Mouse (Mus musculus): ENCODE results near the gene Pcyt1b. TPM values are rescaled to one million over a fixed set of nuclear protein-coding genes. Genes with fewer than 3 reads are reported as not detected.
A peak's percentile ranks its signal among the peaks of the same experiment; 100 is the strongest.

Pcyt1b gene
- total RNA-seq, 1 experiment: 8.7 TPM

DNA sequence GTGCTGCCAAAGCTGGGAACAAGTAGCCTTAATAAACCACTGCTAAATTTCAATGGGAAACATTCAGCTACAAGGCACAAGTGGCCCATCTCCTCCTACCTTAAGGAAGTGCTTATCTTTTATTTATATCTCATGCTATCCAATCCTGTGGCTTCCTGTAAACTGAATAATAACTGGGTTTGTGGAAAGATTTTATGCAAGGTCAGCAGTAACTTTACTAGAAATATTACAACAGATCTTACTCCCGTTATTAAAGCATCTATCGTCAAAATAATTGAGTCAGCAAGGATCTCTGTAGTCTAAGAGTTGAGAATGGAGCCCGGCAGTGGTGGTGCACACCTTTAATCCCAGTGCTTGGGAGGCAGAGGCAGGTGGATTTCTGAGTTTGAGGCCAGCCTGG lies 11.1 kb upstream of the Pcyt1b start:
- Histone ChIP-seq H3K9me3 (ENCODE audit: control insufficient read depth, insufficient read depth, low read depth, low read length) (no peaks in the 10 kb centered on the region), H3K36me3 (ENCODE audit: control insufficient read depth, insufficient read depth, low read length, poor library complexity, severe bottlenecking) (no peaks in the 10 kb centered on the region), H3K27ac (ENCODE audit: insufficient read depth, low read depth, low read length, poor library complexity, severe bottlenecking) (no peak overlapping the region), H3K4me1 (ENCODE audit: control insufficient read depth in 2 of 2, insufficient read depth in 2 of 2, low read length in 2 of 2, poor library complexity in 1 of 2) (no peaks in the 10 kb centered on the region), H3K9ac (ENCODE audit: insufficient read depth, low read depth, low read length, poor library complexity, severe bottlenecking) (no peak overlapping the region), H3K4me3 (ENCODE audit: insufficient read depth in 1 of 2, low read depth in 1 of 2, low read length in 2 of 2, poor library complexity in 1 of 2, severe bottlenecking in 1 of 2) (no peak overlapping the region)
- DNase-seq (ENCODE audit: low read depth, low spot score): no peak
- TF ChIP-seq ZC3H11A (IDR thresholded peaks at IDR 0.05; ENCODE audit: borderline replicate concordance, low read depth, low read length) (no peak), CHD2 (IDR thresholded peaks at IDR 0.05; ENCODE audit: low read depth, low read length) (no peak), MAFK (IDR thresholded peaks at IDR 0.05; ENCODE audit: insufficient read depth, low read depth, low read length) (0 out of 2 replicates have a peak, but pooled peaks have one; percentile 45), ZNF384 (IDR thresholded peaks at IDR 0.05; ENCODE audit: low read depth, low read length) (no peak), HCFC1 (IDR thresholded peaks at IDR 0.05; ENCODE audit: borderline replicate concordance, insufficient read depth, low read length) (no peak)
- in situ Hi-C loops (cut with MboI; ENCODE audit: low sequenced_read_pairs in 2 of 2, unreplicated experiment in 2 of 2): no loop called here

DNA sequence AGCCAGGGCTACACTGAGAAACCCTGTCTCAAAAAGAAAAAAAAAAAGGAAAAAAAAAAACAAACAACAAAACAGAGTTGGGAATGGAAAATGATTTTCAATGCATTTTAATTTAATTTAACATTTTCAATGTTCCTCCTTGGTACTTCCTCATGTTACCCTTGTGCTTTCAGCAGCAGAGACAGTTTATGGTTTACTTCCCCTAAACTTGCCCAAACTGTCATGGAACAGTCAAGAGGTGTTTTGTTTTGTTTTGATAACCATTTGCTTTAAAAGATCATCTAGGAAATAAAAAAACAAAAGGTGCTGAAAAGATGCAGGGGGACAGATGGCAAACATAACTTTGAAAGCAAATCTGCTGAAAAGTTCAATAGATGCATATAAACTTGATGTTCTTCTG lies 10.6 kb upstream of the Pcyt1b start:
- no peaks in the 10 kb centered on the region for H3K36me3 ChIP-seq (ENCODE audit: control insufficient read depth, insufficient read depth, low read length, poor library complexity, severe bottlenecking)
- no peak overlapping the region for H3K4me3 ChIP-seq (ENCODE audit: insufficient read depth in 1 of 2, low read depth in 1 of 2, low read length in 2 of 2, poor library complexity in 1 of 2, severe bottlenecking in 1 of 2)
- TF ChIP-seq ZNF384 (IDR thresholded peaks at IDR 0.05; ENCODE audit: low read depth, low read length): no peak
- no peak for TF ChIP-seq CHD2 (IDR thresholded peaks at IDR 0.05; ENCODE audit: low read depth, low read length)
- TF ChIP-seq ZC3H11A (IDR thresholded peaks at IDR 0.05; ENCODE audit: borderline replicate concordance, low read depth, low read length): no peak
- no peak for TF ChIP-seq MAFK (IDR thresholded peaks at IDR 0.05; ENCODE audit: insufficient read depth, low read depth, low read length)
- TF ChIP-seq HCFC1 (IDR thresholded peaks at IDR 0.05; ENCODE audit: borderline replicate concordance, insufficient read depth, low read length): no peak
- H3K9ac ChIP-seq (ENCODE audit: insufficient read depth, low read depth, low read length, poor library complexity, severe bottlenecking): no peak overlapping the region
- no peak overlapping the region for H3K27ac ChIP-seq (ENCODE audit: insufficient read depth, low read depth, low read length, poor library complexity, severe bottlenecking)
- in situ Hi-C loops (cut with MboI; ENCODE audit: low sequenced_read_pairs in 2 of 2, unreplicated experiment in 2 of 2): no loop called here
- H3K9me3 ChIP-seq (ENCODE audit: control insufficient read depth, insufficient read depth, low read depth, low read length): no peaks in the 10 kb centered on the region
- H3K4me1 ChIP-seq (ENCODE audit: control insufficient read depth in 2 of 2, insufficient read depth in 2 of 2, low read length in 2 of 2, poor library complexity in 1 of 2): no peaks in the 10 kb centered on the region
- DNase-seq (ENCODE audit: low read depth, low spot score): no peak

DNA sequence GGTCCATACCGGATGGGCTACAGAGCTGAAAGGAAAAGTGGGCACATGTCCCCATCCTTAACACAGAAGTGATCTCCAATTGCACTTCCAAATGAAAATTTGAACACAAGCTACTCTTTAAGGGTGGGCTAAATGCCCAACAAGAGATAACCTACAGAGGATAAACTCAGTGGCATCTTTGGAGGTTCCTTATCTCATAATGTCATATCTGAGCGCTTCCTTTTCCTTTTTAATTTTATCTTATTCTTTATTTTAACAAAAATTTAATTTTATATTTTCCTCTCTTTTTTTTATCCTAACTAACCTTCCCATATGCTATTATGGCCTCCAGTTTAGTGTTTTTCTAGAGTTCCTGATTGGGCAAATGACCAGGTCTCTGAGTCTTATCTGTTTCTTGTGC lies 3.9 kb upstream of the Pcyt1b start:
- TF ChIP-seq CHD2 (IDR thresholded peaks at IDR 0.05; ENCODE audit: low read depth, low read length): no peak
- TF ChIP-seq ZC3H11A (IDR thresholded peaks at IDR 0.05; ENCODE audit: borderline replicate concordance, low read depth, low read length): no peak
- TF ChIP-seq ZNF384 (IDR thresholded peaks at IDR 0.05; ENCODE audit: low read depth, low read length): no peak
- TF ChIP-seq MAFK (IDR thresholded peaks at IDR 0.05; ENCODE audit: insufficient read depth, low read depth, low read length): no peak
- TF ChIP-seq HCFC1 (IDR thresholded peaks at IDR 0.05; ENCODE audit: borderline replicate concordance, insufficient read depth, low read length): no peak
- Histone ChIP-seq H3K36me3 (ENCODE audit: control insufficient read depth, insufficient read depth, low read length, poor library complexity, severe bottlenecking) (no peaks in the 10 kb centered on the region), H3K4me1 (ENCODE audit: control insufficient read depth in 2 of 2, insufficient read depth in 2 of 2, low read length in 2 of 2, poor library complexity in 1 of 2) (no peaks in the 10 kb centered on the region)

DNA sequence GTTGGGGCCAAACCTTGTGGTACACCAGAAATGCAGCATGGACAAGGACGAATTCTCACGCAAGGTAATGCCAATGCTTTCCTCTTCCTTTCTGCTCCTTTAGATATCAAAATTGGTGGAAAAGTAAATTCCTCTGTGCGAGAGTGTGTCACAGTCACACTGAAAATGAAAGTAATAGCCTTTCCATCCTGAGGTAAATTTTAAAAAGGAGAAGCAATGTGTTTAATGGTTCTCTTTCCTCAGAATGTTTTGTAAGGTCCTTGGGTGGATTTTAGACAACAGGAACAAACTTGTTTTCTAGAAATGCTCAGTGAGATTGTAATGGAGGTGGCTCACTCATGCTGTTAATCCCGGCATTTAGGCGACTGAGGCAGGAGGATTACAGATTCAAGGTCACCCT lies 490 bp downstream of the Pcyt1b start:
- TF ChIP-seq CHD2 (IDR thresholded peaks at IDR 0.05; ENCODE audit: low read depth, low read length): no peak
- TF ChIP-seq MAFK (IDR thresholded peaks at IDR 0.05; ENCODE audit: insufficient read depth, low read depth, low read length): no peak
- TF ChIP-seq ZC3H11A (IDR thresholded peaks at IDR 0.05; ENCODE audit: borderline replicate concordance, low read depth, low read length): no peak
- no peak for TF ChIP-seq ZNF384 (IDR thresholded peaks at IDR 0.05; ENCODE audit: low read depth, low read length)
- no peak for TF ChIP-seq HCFC1 (IDR thresholded peaks at IDR 0.05; ENCODE audit: borderline replicate concordance, insufficient read depth, low read length)
- Histone ChIP-seq H3K4me3 (ENCODE audit: insufficient read depth in 1 of 2, low read depth in 1 of 2, low read length in 2 of 2, poor library complexity in 1 of 2, severe bottlenecking in 1 of 2) (no peak overlapping the region), H3K36me3 (ENCODE audit: control insufficient read depth, insufficient read depth, low read length, poor library complexity, severe bottlenecking) (no peaks in the 10 kb centered on the region), H3K4me1 (ENCODE audit: control insufficient read depth in 2 of 2, insufficient read depth in 2 of 2, low read length in 2 of 2, poor library complexity in 1 of 2) (no peaks in the 10 kb centered on the region), H3K9me3 (ENCODE audit: control insufficient read depth, insufficient read depth, low read depth, low read length) (no peaks in the 10 kb centered on the region), H3K9ac (ENCODE audit: insufficient read depth, low read depth, low read length, poor library complexity, severe bottlenecking) (no peak overlapping the region), H3K27ac (ENCODE audit: insufficient read depth, low read depth, low read length, poor library complexity, severe bottlenecking) (no peak overlapping the region)
- in situ Hi-C loops (cut with MboI; ENCODE audit: low sequenced_read_pairs in 2 of 2, unreplicated experiment in 2 of 2): no loop called here
- no peak for DNase-seq (ENCODE audit: low read depth, low spot score)

More for the DNA sequence above, 3.9 kb upstream of the Pcyt1b start:
- H3K9me3 ChIP-seq (ENCODE audit: control insufficient read depth, insufficient read depth, low read depth, low read length): no peaks in the 10 kb centered on the region
- H3K27ac ChIP-seq (ENCODE audit: insufficient read depth, low read depth, low read length, poor library complexity, severe bottlenecking): no peak overlapping the region
- in situ Hi-C loops (cut with MboI; ENCODE audit: low sequenced_read_pairs in 2 of 2, unreplicated experiment in 2 of 2): no loop called here
- H3K9ac ChIP-seq (ENCODE audit: insufficient read depth, low read depth, low read length, poor library complexity, severe bottlenecking): no peak overlapping the region
- H3K4me3 ChIP-seq (ENCODE audit: insufficient read depth in 1 of 2, low read depth in 1 of 2, low read length in 2 of 2, poor library complexity in 1 of 2, severe bottlenecking in 1 of 2): no peak overlapping the region
- no peak for DNase-seq (ENCODE audit: low read depth, low spot score)

Measured in ES-E14 (cell line).